Comparison of ENCODE assay signal across 22 mouse cellular contexts in genomic region chr15:3205522-3205921, GRCm38 (mm10).
"Had no signal": no experiment of that assay in that cellular context is flagged by ENCODE, and none has a peak within 500 bp of the region (broad histone marks: within the 10 kb centered on the region; RNA-seq: fewer than 3 reads in every experiment).

No protein-coding gene starts in this region.

- H3K27ac ChIP-seq: liver, embryonic 15.5 days; lung, embryonic 15.5 days; macrophage; neural tube, embryonic 13.5 days; neural tube, embryonic 15.5 days had no signal

- H3K36me3 ChIP-seq: liver, embryonic 15.5 days; lung, embryonic 15.5 days; neural tube, embryonic 13.5 days; neural tube, embryonic 15.5 days had no signal

- H3K27me3 ChIP-seq: liver, embryonic 15.5 days; lung, embryonic 15.5 days; neural tube, embryonic 13.5 days; neural tube, embryonic 15.5 days had no signal

- H3K9me3 ChIP-seq: liver, embryonic 15.5 days; lung, embryonic 15.5 days; neural tube, embryonic 13.5 days; neural tube, embryonic 15.5 days had no signal

- H3K4me1 ChIP-seq: liver, embryonic 15.5 days; lung, embryonic 15.5 days; neural tube, embryonic 13.5 days; neural tube, embryonic 15.5 days had no signal

- H3K4me3 ChIP-seq: liver, embryonic 15.5 days; lung, embryonic 15.5 days; myocyte; neural tube, embryonic 13.5 days; neural tube, embryonic 15.5 days had no signal

- H3K4me2 ChIP-seq: liver, embryonic 15.5 days; lung, embryonic 15.5 days; midbrain, embryonic 11.5 days; neural tube, embryonic 13.5 days; neural tube, embryonic 15.5 days had no signal

- ATAC-seq: liver, postnatal 0 days; lung, postnatal 0 days; midbrain, embryonic 16.5 days had no signal

- H3K9ac ChIP-seq: liver, embryonic 15.5 days; liver, postnatal 0 days; lung, embryonic 15.5 days; neural tube, embryonic 13.5 days; neural tube, embryonic 15.5 days had no signal

- DNase-seq: liver, postnatal 0 days; lung, adult 2 months; lung, postnatal 14 days; lung, postnatal 36 days; midbrain, embryonic 14.5 days; retina, postnatal 1 day; right cerebral cortex, adult 18-20 months; right cerebral cortex, postnatal 25 days; right cerebral cortex, postnatal 4 days; spleen, adult 18-20 months; thymus, adult 18-20 months; thymus, postnatal 14 days; thymus, postnatal 36 days had no signal
